Mouse (Mus musculus): ENCODE results near the gene Fam198a. TPM values are rescaled to one million over a fixed set of nuclear protein-coding genes. Genes with fewer than 3 reads are reported as not detected.

Fam198a gene
- polyA plus RNA-seq, 1 experiment from 2014 or later: 0.85 TPM

DNA sequence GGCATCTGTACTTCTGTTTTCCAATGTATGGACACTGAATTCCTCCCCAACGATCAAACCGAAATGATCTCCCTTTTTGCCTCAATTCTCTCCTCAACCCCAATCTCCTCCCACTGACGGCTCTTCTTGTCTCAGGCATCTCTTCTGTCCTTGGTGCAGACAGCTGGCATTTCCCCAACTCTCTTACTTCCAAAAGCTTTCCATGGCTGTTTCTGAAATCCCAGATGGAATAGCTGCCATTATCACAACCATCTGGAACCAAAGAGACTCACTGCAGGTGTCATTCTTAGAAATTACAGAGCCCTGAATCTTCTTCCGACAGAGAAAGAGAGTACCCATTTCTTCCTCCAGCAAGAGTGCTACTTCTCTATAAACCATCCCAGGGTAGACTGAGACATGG, 15.9 kb upstream of the Fam198a start:
- Histone ChIP-seq H3K9me3 (replicated peaks) (no peaks in the 10 kb centered on the region), H3K27me3 (ENCODE audit: low read depth, poor library complexity, severe bottlenecking) (no peaks in the 10 kb centered on the region), H3K27ac (replicated peaks) (no peak overlapping the region), H3K4me3 (no peak overlapping the region), H3K4me1 (peaks cover 8% of the 10 kb centered on the region), H3K36me3 (0 out of 2 replicates have a peak, but pooled peaks cover under 1% of the 10 kb centered on the region)
- 85% methylated on average over 4 of the region's 4 CpGs for WGBS
- DNase-seq (ENCODE audit: low spot score): no peak

DNA sequence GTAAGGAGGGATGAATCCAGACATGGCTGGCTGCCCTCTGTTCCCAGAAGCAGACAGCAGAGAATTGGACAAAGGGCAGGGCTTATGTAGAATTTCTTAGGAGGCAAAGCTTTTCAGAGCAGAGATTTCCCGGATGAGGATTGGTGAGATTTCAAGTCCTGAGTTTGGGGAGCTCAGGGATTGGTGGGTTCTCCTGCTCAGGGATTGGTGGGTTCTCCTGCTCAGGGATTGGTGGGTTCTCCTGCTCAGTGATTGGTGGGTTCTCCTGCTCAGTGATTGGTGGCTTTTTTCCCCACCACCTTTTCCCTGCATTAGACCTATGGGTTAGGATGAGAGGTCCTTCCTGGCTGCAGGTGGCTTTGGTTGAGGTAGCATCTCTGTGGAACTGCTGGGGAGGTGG, 13.8 kb upstream of the Fam198a start:
- Histone ChIP-seq H3K9me3 (replicated peaks) (no peaks in the 10 kb centered on the region), H3K4me3 (peak overlapping the region; percentile 58; the same call in 1 of the 2 replicates), H3K27me3 (ENCODE audit: low read depth, poor library complexity, severe bottlenecking) (no peaks in the 10 kb centered on the region), H3K4me1 (peaks cover 8% of the 10 kb centered on the region), H3K36me3 (peaks cover 8% of the 10 kb centered on the region; the same call in 1 of the 2 replicates), H3K27ac (replicated peaks) (peak overlapping the region; percentile 83; the same call in 1 of the 2 replicates)
- no peak for DNase-seq (ENCODE audit: low spot score)
- WGBS: 79% methylated on average over 1 of the region's 1 CpGs

DNA sequence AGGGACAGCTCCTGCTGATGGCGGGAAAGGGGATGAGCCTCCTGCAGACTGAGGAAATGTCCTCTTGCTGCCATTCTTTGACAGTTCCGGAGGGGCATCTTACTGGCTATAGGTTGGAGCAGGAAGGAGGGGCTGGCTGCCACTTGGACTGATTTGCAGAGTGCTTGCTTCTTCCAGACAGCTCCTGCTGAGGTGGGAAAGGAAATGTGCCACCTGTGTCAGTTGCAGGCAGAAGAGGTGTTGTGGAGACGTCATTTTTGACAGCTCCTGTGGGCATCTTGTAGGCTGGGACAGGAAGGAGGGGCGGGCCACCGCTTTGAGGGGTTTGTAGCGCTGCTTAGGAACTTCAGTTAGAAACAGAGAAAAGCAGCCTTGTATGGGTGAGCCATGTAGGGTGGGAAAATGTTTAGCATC, 13.3 kb upstream of the Fam198a start:
- no peaks in the 10 kb centered on the region for H3K27me3 ChIP-seq (ENCODE audit: low read depth, poor library complexity, severe bottlenecking)
- peak overlapping the region; percentile 58 for H3K4me3 ChIP-seq
- no peaks in the 10 kb centered on the region for H3K9me3 ChIP-seq (replicated peaks)
- peaks cover 8% of the 10 kb centered on the region; the same call in 1 of the 2 replicates for H3K36me3 ChIP-seq
- H3K4me1 ChIP-seq: peaks cover 8% of the 10 kb centered on the region
- no peak for DNase-seq (ENCODE audit: low spot score)
- H3K27ac ChIP-seq (replicated peaks): peak overlapping the region; percentile 83; the same call in 1 of the 2 replicates
- WGBS: 63% methylated on average over 6 of the region's 6 CpGs

DNA sequence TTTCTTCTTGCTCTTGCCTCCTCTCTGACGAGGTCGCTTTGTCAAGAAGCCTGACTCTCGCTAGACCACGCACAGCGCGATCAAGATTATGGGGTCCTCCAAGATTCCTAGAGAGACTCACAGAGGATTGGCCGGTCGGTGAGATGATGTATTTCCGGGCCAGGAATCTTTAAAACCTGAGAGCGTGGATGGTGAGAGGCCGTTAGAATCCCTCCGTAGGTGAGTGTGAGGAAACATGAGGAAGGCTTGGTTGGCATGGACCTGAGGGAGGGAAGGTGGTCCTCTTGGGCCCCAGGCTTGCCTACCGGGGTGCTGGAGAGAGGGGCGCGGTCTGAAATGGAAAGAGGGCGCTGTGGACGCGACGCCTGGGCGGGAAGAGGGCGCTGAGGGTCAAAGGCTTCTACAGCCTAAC, 12.8 kb upstream of the Fam198a start:
- 61% methylated on average over 21 of the region's 21 CpGs for WGBS
- H3K27ac ChIP-seq (replicated peaks): peak overlapping the region; percentile 83
- DNase-seq (ENCODE audit: low spot score): peak; percentile 44
- peaks cover 8% of the 10 kb centered on the region for H3K4me1 ChIP-seq
- no peaks in the 10 kb centered on the region for H3K9me3 ChIP-seq (replicated peaks)
- H3K27me3 ChIP-seq (ENCODE audit: low read depth, poor library complexity, severe bottlenecking): no peaks in the 10 kb centered on the region
- H3K4me3 ChIP-seq: peak overlapping the region; percentile 58
- H3K36me3 ChIP-seq: peaks cover 8% of the 10 kb centered on the region

DNA sequence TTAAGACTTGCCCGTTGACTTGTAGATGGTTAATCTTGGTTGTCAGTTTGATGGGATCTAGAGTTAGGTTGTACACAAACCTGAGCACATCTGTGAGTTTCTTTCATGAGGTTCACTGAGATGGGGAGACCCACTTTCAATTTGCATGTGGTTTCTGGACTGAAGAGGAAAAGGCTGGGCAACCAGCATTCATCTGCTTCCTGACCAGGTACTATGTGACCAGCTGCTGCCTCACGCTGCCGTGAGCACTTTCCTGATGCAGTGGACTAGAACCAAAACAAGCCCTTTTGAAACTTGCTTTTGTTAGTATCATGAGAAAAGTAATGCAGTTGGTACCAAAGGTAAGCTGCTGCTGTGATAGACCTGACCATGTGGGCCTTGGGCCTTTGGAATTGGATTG, 7.8 kb upstream of the Fam198a start:
- H3K4me1 ChIP-seq: no peaks in the 10 kb centered on the region
- no peak for DNase-seq (ENCODE audit: low spot score)
- peaks cover 12% of the 10 kb centered on the region for H3K36me3 ChIP-seq
- WGBS: 91% methylated on average over 3 of the region's 3 CpGs
- no peak overlapping the region for H3K4me3 ChIP-seq
- no peak overlapping the region for H3K27ac ChIP-seq (replicated peaks)
- no peaks in the 10 kb centered on the region for H3K9me3 ChIP-seq (replicated peaks)
- H3K27me3 ChIP-seq (ENCODE audit: low read depth, poor library complexity, severe bottlenecking): no peaks in the 10 kb centered on the region

DNA sequence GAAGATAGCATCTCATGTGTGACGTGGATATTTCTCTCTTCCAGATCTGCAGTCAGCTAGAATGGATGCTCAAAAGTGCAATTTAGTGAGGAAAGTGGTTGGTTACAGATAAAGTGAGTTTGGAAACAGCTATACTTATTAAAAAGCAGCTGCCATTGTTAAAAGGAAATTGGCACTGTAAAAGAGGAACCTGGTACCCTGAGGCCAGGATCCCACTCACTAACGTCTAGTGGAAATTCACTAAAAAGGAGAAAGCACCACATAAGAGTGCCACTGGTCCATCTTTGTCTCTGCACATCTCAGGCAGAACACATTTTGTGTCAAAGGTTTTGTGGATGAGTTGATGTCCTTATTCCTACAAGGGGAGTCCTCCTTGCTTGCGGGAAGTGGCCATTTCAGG, 7.2 kb upstream of the Fam198a start:
- no peaks in the 10 kb centered on the region for H3K9me3 ChIP-seq (replicated peaks)
- no peaks in the 10 kb centered on the region for H3K4me1 ChIP-seq
- no peak for DNase-seq (ENCODE audit: low spot score)
- no peak overlapping the region for H3K27ac ChIP-seq (replicated peaks)
- 88% methylated on average over 3 of the region's 3 CpGs for WGBS
- no peaks in the 10 kb centered on the region for H3K27me3 ChIP-seq (ENCODE audit: low read depth, poor library complexity, severe bottlenecking)
- no peak overlapping the region for H3K4me3 ChIP-seq
- H3K36me3 ChIP-seq: peaks cover 12% of the 10 kb centered on the region

DNA sequence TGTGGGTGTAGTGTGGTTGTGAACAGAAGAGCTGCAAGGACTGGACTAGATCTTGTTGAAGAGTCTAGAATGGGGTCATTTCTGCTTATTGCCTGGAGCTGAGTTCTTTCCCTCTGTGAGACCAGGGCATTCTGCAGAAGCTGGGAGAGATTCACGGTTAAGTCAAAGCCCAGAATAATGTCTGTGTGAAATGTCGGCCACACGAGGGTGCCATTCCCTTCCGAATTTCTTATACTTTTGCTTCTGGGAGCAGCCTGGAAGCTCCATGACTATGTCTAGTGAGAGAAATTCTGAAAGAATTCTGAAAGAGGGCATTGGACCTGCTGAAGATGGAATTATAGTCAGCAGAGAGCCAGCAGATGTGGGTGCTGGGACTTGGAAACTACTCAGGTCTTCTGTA, 3.0 kb upstream of the Fam198a start:
- WGBS: 17% methylated on average over 4 of the region's 4 CpGs
- Histone ChIP-seq H3K9me3 (replicated peaks) (no peaks in the 10 kb centered on the region), H3K27ac (replicated peaks) (no peak overlapping the region), H3K36me3 (peaks cover 4% of the 10 kb centered on the region), H3K4me1 (peaks cover 11% of the 10 kb centered on the region), H3K27me3 (ENCODE audit: low read depth, poor library complexity, severe bottlenecking) (no peaks in the 10 kb centered on the region), H3K4me3 (no peak overlapping the region)
- peak; percentile 41 for DNase-seq (ENCODE audit: low spot score)

DNA sequence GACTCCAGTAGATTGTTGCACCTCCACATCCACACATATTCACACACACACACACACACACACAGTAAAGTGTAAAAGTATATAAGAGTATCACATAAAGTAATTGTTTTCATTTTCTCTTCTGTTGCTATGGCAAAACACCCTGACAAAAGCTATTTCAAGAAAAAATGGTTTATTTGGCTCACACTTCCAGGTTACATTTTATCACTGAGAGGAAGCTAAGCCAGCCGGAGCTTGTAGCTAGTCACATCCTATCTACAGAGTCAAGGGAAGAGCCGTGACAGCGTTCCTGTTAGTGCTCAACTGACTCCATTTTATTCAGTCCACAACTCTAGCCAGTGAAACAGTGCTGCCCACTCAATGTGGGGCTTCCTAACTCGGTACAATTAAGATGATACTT, 2.4 kb upstream of the Fam198a start:
- no peak overlapping the region for H3K4me3 ChIP-seq
- no peaks in the 10 kb centered on the region for H3K27me3 ChIP-seq (ENCODE audit: low read depth, poor library complexity, severe bottlenecking)
- WGBS: 83% methylated on average over 4 of the region's 4 CpGs

DNA sequence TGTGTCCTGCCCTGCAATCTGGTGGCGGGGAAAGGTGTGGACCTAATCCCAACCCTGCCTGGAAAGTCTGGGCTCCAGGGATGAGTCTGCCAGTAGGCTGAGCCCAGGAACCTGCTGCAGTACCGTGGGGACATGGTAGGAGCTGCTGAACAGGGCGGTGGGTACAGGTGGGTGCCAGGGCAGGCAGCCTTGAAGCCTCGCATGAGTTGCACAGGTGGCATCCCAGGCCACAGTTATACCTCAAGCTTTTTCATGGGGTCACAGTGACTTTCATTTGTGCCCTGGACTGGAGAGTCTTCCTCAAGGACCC, 281 bp downstream of the Fam198a start:
- Histone ChIP-seq H3K4me1 (peaks cover 11% of the 10 kb centered on the region), H3K36me3 (no peaks in the 10 kb centered on the region; the same call in 1 of the 2 replicates), H3K4me3 (peak overlapping the region; percentile 20; the same call in 1 of the 2 replicates), H3K27ac (replicated peaks) (peak overlapping the region; percentile 55), H3K9me3 (replicated peaks) (no peaks in the 10 kb centered on the region), H3K27me3 (ENCODE audit: low read depth, poor library complexity, severe bottlenecking) (no peaks in the 10 kb centered on the region)
- no peak for DNase-seq (ENCODE audit: low spot score)
- WGBS: 35% methylated on average over 4 of the region's 4 CpGs

More for the DNA sequence above, 2.4 kb upstream of the Fam198a start:
- Histone ChIP-seq H3K9me3 (replicated peaks) (no peaks in the 10 kb centered on the region), H3K36me3 (peaks cover 4% of the 10 kb centered on the region), H3K27ac (replicated peaks) (no peak overlapping the region), H3K4me1 (peaks cover 11% of the 10 kb centered on the region)
- no peak for DNase-seq (ENCODE audit: low spot score)

DNA sequence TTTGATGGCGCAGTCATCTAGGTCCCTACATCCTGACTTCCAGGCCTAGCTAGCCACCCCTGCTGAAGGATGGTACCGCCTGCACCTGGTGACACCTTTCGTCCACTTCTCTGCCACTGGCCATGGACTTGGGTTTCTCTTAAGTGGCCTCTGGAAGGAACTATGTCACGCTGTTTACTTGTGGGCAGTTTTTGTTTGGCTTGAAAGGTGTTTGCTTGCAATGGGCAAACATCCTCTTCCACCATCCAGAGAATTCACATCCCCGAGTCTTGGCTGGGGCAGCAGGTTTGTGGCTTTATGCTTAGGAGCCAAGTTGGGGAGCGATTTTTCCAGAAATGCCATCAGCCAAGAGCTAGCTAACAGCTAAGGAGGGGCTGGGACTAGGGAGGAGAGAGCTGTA, 1.8 kb downstream of the Fam198a start:
- Histone ChIP-seq H3K27ac (replicated peaks) (no peak overlapping the region), H3K36me3 (no peaks in the 10 kb centered on the region), H3K4me3 (no peak overlapping the region), H3K9me3 (replicated peaks) (no peaks in the 10 kb centered on the region), H3K4me1 (peaks cover 13% of the 10 kb centered on the region), H3K27me3 (ENCODE audit: low read depth, poor library complexity, severe bottlenecking) (no peaks in the 10 kb centered on the region)
- 86% methylated on average over 6 of the region's 6 CpGs for WGBS
- no peak for DNase-seq (ENCODE audit: low spot score)

DNA sequence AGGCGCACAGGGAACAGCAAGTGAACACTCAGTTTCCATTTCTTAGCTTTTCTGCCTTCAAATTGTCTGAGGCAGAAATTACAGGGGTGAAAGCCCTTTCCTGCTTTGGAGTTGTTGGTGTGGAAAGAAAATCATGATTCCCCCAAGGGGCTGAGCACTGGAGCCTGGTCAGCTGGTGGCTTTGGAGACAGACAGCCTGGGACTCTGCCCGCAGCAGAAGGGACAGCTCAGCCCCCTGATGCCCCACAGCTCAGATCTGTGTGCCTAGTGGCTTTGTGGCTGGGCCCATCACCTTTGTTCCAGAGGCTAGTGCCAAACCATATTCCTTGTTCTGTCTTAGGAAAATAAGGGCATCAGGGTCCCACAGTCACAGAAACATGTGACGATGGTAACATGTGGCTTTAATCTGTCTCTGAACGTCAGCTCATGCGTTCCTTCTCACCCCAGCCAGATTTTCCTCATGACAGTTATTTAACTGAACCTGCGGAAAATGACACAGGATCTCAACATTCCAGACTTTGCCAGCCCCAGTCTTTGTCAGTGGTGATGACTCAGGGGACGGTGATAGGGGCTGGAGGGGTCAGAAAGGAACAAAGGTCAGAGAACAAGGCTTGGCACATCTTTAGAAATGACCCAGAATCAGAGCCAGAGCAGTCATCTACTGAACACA, 9.3 kb downstream of the Fam198a start:
- no peak for DNase-seq (ENCODE audit: low spot score)
- no peaks in the 10 kb centered on the region for H3K27me3 ChIP-seq (ENCODE audit: low read depth, poor library complexity, severe bottlenecking)
- H3K27ac ChIP-seq (replicated peaks): no peak overlapping the region

DNA sequence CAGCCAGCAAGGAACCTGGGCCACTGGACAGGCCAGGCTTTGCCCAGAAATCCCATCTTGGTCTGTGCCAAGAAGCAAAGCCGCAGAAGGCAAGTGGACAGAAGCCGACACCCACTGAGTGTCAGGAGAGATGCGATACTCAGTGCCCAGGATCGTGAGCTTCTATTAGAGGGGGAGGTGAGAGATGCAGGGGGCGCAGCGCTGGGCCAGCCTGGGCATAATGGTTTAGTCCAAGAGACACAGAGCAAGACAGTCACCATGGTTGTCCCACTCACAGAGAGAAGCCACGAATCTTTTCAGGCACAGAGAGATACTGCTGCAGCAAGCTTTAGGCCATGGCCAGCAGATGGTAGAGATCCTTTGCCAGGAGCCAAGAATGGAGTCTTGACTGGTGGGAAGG, 14.2 kb downstream of the Fam198a start:
- Histone ChIP-seq H3K4me1 (0 out of 2 replicates have a peak, but pooled peaks cover 6% of the 10 kb centered on the region), H3K27ac (replicated peaks) (no peak overlapping the region), H3K27me3 (ENCODE audit: low read depth, poor library complexity, severe bottlenecking) (no peaks in the 10 kb centered on the region), H3K9me3 (replicated peaks) (no peaks in the 10 kb centered on the region), H3K4me3 (no peak overlapping the region), H3K36me3 (no peaks in the 10 kb centered on the region)
- WGBS: 91% methylated on average over 7 of the region's 7 CpGs
- no peak for DNase-seq (ENCODE audit: low spot score)

More for the DNA sequence above, 9.3 kb downstream of the Fam198a start:
- 55% methylated on average over 7 of the region's 7 CpGs for WGBS
- peaks cover 20% of the 10 kb centered on the region for H3K4me1 ChIP-seq
- no peak overlapping the region for H3K4me3 ChIP-seq
- H3K9me3 ChIP-seq (replicated peaks): no peaks in the 10 kb centered on the region
- no peaks in the 10 kb centered on the region for H3K36me3 ChIP-seq

DNA sequence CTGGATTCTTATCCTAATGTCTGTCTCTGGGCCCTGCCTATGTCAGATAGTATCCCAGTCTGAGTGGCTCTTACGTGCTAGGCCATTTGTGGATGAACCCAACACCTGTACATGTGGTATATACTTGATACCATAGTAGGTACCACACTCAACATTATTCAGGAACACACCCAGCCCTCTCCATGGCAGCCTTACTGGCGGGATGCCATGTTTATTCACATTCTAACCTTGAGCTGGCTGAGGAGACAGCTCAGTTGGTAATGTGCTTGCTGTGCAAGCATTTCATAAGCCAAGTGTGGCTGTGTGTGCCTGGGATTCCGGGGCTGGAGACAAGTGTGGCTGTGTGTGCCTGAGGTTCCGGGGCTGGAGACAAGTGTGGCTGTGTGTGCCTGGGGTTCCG, 17.5 kb downstream of the Fam198a start:
- Histone ChIP-seq H3K9me3 (replicated peaks) (no peaks in the 10 kb centered on the region), H3K4me1 (no peaks in the 10 kb centered on the region), H3K36me3 (no peaks in the 10 kb centered on the region), H3K27ac (replicated peaks) (no peak overlapping the region), H3K27me3 (ENCODE audit: low read depth, poor library complexity, severe bottlenecking) (no peaks in the 10 kb centered on the region), H3K4me3 (no peak overlapping the region)
- DNase-seq (ENCODE audit: low spot score): no peak
- WGBS: 90% methylated on average over 5 of the region's 5 CpGs
